Mouse (Mus musculus): ENCODE measurements around the gene Cxcl2.

Gene Cxcl2

GRCm38 (mm10) chr5:90897429-90897828, 6.2 kb upstream of the Cxcl2 start:
- no peak for DNase-seq

GRCm38 (mm10) chr5:90899308-90899707, 4.4 kb upstream of the Cxcl2 start:
- DNase-seq, result no peak

GRCm38 (mm10) chr5:90900147-90900546, 3.5 kb upstream of the Cxcl2 start:
- peak; percentile 62 for DNase-seq

GRCm38 (mm10) chr5:90900688-90901087, 3.0 kb upstream of the Cxcl2 start:
- DNase-seq, result no peak

GRCm38 (mm10) chr5:90902380-90903260, 1.1 kb upstream of the Cxcl2 start:
- DNase-seq, result no peak

- peak; percentile 50 for DNase-seq
These were observed 5.3 kb downstream of the Cxcl2 start for GRCm38 (mm10) chr5:90908983-90909382.

DNA sequence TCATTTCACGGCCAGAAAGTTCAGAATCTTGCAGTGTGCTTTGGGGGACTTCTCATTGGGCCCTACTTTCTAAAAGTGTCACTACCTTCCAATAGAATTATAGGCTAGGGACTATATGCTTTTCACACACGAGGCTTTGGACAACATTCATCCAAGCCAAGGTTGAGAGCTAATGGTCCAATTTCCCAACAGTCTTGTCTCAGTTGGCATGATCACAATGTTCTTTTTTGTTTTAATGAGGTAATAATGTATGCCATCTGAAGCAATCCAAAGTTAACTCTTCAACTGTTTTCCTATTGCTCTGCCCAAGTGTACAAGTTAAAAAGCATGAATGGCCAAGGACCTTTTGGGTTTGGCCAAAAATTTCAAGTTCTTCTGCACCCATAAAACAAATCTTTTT, 15.8 kb downstream of the Cxcl2 start:
- DNase-seq, result no peak

- no peak for DNase-seq
These were observed 19.3 kb downstream of the Cxcl2 start for GRCm38 (mm10) chr5:90922958-90923357.

- no peak for DNase-seq
These were observed 26.9 kb downstream of the Cxcl2 start for GRCm38 (mm10) chr5:90930546-90930945.

DNA sequence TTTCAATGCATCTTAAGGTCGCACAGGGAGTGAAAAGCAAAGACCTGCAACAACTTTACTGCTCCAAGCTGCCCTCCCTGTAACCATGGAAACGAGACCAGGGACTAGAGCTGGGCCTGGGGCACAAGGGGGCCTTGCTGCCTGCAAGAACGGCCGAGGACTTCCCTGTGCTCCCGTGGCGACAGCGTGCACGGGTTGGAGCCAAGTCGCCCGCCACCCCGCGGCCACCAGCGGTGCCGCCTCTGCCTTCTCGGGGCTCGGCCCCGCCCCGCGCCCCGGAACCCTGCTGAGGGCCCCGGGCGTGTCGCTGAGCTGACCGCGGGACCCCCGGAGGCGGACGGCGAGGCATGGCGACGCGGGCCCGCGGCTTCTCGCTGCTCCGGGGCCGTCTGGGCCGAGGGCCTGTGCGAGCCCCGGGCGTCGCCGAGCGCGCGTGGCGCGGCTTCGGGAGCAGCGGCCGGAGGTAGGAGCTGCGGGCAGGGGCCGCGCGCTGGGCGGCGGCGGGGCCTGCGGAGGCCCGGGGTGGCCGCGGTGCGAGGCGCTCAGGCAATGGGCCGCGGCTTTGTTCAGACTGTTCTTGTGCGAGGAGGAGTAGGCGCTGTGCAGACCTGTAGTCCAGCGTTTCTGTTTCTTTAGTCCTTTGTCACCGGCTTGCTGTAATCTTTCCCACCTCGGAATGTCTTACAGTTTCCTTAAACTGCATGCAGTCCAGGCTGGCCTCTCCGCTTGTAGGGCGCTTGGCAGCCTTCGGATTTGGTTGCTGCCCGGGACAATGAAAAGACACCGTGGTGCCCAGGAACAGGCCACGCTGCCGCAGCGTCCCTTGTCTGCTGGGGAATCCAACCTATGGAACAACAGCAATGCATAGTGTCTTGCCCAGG, 27.5 kb downstream of the Cxcl2 start, which contains the start of gene Mthfd2l:
TSS of gene Mthfd2l (plus strand) at position 147 of the 881 bp plus-strand sequence.
- peak; percentile 53 for DNase-seq

GRCm38 (mm10) chr5:90931911-90932310, 28.2 kb downstream of the Cxcl2 start:
- DNase-seq, result no peak

- no peak for DNase-seq
These were observed 33.0 kb downstream of the Cxcl2 start for GRCm38 (mm10) chr5:90936706-90937105.

DNA sequence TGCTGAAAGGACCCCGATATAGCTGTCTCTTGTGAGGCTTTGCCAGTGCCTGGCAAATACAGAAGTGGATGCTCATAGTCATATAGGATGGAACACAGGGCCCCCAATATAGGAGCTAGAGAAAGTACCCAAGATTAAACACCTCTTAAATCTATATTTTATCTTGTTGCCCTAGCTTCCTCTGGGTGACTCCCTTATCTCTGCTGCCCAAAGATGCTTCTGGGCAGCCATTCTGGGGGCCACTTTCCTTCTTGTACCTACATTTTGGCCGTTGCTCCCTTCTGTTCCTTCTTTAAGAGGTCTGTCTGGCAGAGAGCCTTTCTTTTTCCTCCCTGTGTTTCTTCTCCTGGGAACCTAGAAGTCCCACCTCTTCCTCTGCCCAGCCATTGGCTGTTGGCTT, 41.8 kb downstream of the Cxcl2 start:
- no peak for DNase-seq

DNA sequence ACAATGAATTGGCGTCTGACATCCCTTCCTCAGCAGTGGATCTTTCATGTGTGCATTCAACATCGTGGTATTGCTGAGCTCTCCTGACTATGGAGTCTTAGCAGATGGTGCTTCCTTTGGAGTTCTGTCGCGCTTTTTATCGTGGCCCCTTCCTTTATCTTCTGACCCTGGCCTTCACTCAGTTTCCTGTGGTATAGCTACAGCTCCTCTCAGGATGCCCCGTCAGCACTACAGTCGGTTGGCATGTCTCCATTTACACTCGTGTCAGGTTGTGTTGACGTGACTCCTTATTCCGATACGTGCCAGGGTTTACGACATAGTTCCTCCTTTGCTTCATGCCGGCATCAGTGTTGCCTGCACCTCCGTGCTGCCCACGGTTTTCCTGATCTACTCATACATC, 45.8 kb downstream of the Cxcl2 start:
- DNase-seq, result no peak

- peak; percentile 34 for DNase-seq
These were observed 47.8 kb downstream of the Cxcl2 start for GRCm38 (mm10) chr5:90951475-90951874.

- no peak for DNase-seq
These were observed 49.2 kb downstream of the Cxcl2 start for GRCm38 (mm10) chr5:90952731-90953481.
